Mouse (Mus musculus) adrenal gland, postnatal 10 days (tissue): Measurements from ENCODE around the gene Slc38a11. TPM values are rescaled to one million over a fixed set of nuclear protein-coding genes. Genes with fewer than 3 reads are reported as not detected.

Source experiments
- DNase-seq: peaks from one replicate; pipeline ENCODE4 v3.0.0; 2021; ENCODE audit warnings: mixed read lengths
- microRNA-seq: library from miRNA; unstranded; fragments of <30 nt; microRNA quantifications from one replicate; pipeline ENCODE4 v1.2.0, GENCODE M21; 2021
- total RNA-seq, 2 experiments: library from RNA; stranded (reverse); gene quantifications; 2 replicates each; pipeline ENCODE4 v1.2.3; 2021

Gene Slc38a11
- total RNA-seq, 2 experiments from 2014 or later = 20.9 to 22.6 TPM

DNA sequence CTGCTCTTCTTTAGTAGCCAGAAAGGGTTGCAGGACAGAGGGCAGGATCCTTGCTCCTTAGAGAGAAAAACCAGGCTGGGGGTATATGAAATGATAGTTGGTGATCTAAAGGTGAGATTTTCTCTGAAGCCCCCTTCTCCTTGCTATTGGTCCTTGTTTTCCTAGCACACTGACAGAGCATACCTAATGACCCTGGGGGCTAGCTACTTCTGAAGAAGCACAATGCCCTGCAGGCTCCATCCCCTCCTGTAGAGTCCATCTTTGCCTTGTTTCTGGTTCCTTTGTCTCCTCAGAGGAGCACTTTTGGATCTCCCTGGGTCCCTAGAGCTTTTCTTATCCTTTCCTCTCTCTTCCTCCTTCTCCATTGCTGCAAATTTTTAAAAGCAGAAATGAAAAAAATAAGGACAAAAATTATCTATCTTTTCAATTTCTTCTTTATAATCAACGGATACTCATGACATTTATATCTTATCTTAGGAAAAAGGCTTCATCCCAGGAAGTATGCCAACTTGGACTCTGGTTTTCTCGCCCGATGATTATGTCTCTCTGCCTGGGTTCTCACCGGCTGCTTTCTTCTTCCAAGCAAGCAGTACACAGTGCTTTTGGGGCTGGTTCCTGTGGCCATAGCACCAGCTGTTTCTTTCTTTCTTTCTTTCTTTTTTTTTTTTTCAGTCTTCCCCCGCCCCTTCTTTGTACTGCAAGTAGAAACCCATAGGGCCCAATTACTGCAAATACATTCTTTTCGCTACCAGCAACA, 41.7 kb downstream of the Slc38a11 start:
- no peak for DNase-seq

DNA sequence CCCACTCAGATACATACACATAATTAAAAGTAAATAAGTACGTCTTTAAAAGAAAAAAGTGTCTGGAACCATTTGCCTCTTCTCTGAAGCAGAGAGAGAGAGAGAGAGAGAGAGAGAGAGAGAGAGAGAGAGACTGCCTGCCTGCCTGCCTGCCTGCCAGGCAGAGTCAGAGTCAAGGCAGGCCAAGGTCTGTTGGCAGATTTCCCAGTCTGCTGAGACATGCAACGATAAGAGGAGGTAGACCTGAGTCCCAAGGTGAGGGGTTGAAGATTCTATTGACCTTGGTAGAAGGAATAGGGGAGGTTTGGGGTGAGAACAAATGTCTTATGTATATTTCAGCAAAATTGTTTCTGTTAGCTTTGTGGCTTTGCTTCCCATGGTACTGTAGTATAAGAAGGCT, 42.9 kb downstream of the Slc38a11 start:
- DNase-seq = peak; percentile 76

DNA sequence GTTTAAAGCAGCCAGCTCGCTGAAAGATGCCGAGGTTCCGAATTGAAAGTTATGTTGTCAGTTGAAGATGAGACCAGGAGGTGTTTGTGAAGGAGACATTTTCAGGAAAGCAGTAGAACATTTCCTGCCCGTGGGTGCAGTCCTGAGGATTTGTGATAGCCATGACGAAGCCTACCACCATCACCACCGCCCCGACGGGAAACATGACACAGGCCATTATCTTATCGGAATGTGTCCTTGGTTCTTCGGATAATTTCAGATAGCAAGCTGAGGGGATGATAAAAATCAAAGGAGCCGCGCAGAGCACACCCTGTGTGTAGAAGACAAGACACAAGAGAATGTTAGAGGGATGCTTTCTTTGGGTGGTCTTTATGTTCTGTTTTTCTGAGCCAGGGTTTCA, 47.1 kb downstream of the Slc38a11 start:
- peak; percentile 29 for DNase-seq

DNA sequence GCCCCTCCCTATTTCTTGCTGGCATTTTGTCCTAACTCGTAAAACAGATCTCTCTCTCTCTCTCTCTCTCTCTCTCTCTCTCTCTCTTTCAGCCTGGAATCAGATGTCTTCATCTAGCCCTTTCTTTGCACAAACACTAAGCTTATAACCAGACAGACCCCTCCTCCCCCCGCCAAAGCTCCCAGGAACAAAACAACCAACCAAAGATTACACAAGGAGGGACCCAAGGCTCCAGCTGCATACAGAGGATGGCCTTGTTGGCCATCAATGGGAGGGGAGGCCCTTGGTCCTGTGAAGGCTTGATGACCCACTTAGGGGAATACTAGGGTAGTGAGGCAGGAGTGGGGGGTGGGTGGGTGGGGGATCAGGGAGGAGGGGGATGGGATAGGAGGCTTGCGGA, 52.6 kb downstream of the Slc38a11 start:
- no peak for DNase-seq

DNA sequence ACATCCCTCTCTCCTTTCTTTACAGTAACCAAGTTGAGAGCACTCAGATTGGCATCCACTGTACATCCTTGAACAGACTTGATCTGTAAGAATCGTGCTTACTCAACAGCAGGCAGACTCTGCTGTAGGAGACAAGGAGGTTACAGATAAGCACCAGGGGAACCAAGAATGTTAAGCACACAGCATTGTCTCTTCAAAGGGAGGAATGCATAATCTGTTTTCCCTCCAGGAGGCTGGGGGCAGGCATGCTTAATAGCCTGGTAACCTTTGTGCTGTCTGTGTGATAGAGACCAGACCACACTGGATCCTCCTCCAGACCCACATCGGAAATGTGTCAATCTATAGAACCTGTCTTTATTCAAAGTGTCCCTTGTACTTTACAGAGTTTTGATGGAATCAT, 67.3 kb downstream of the Slc38a11 start:
- DNase-seq = no peak

DNA sequence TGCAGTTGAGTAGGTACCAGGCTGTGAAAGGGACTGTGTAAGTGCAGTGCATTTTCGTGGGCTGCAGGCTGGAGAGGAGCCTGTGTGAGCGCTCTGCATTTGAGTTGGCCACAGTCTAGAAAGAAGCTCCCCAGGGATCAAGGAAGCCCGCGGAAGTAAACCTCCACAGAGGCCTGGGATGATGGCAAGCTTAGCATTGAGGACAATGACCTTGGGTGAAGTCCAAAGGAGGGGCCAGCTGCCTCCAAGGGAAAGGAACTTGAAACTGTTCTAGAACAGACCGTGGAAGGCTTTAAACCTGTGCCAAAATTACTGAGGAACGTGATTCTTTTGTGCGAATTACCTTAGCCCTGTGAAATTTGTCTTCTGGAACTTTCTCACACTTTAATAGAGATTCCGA, 69.7 kb downstream of the Slc38a11 start:
- peak; percentile 67 for DNase-seq

DNA sequence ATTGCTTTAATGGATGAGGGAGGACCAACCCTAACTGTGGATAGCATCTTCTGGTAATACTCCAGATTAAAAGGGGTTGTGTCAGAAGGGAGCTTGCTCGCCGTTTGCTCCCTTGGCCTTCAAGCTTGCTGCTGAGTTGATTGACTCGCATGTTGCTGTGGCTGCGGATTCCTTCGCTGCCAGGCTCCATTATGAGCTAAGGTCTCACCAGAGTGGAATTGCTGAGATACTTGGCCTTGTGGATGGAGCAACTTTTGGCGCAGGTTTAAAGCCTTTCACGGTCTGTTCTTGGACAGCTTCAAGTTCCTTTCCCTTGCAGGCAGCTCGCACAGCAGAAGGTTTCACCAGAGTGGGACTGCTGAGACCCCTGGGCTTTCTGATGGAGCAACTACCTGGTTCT, 70.4 kb downstream of the Slc38a11 start:
- peak; percentile 26 for DNase-seq

DNA sequence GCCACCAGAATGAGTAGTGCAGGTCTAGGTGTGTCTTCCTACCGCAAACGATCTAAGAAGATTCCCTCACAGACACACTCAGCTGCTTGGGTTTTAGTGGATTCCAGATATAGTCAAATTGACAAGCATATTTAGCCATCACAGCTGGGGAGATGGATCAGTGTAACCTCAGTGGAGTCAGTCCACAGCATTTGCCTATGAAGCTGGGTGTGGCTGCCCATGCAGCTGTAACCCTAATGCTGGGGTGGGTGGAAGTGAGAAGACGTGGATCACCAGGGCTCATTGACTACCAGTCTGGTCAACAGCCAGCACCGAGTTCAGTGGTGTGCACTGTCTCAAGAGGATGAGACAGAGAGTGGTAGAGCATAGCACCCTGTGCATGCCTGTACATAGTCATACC, 74.1 kb downstream of the Slc38a11 start:
- no peak for DNase-seq

DNA sequence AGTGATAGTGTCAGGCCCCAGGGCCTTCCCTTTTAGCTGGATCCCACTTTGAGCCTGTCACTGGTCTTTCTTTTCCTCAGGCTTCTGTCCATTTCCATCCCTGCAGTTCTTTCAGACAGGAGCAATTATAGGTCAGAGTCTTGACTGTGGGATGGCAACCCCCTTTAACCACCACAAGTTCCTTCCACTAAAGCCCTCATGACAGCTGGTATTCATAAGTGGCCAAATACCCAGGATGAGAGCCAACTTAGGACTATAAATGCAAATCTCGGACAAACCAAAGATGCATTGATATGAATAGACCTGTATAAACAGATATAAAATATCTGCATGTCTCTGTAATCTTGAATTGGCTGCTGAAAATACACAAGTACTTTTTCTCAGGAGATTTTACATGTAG, 75.1 kb downstream of the Slc38a11 start:
- DNase-seq = no peak

DNA sequence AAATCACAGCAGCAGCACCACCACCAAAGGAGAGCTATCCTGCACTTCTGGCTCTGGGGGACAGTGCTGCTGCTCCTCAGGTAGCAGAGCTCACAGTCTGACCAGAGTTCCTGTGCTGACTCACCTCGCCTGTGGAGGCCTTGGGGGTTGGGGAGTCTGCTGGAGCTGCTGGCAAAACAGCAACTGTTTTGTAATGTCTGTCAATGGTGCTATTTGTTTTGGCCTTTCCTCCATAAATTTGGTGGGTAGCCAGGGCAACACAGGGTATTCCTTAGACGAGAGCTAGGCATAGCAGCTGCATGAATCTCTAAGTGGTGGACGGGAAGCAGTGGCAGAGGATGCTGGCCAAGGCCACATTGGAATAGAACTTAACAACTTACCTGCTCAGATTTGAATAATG, 78.5 kb downstream of the Slc38a11 start:
- peak; percentile 82 for DNase-seq

DNA sequence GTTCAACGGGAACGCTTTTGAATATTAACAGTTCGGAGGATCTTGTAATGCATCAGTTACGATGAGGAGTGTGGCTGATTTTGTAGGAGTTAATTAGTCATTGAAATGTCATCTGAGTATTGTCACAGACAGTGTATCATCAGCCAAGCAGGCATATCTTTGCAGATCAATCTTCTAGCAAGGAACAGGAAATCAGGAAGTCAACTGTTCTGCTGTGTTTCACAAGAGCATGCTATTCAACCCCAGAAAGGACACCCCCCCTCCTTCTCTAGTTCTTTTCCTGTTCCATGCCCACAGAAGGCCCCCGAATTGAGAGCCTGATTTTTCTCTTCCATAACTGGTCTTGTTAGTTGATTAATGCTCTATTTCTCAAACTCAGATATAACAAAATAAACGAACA, 80.9 kb downstream of the Slc38a11 start:
- no peak for DNase-seq

DNA sequence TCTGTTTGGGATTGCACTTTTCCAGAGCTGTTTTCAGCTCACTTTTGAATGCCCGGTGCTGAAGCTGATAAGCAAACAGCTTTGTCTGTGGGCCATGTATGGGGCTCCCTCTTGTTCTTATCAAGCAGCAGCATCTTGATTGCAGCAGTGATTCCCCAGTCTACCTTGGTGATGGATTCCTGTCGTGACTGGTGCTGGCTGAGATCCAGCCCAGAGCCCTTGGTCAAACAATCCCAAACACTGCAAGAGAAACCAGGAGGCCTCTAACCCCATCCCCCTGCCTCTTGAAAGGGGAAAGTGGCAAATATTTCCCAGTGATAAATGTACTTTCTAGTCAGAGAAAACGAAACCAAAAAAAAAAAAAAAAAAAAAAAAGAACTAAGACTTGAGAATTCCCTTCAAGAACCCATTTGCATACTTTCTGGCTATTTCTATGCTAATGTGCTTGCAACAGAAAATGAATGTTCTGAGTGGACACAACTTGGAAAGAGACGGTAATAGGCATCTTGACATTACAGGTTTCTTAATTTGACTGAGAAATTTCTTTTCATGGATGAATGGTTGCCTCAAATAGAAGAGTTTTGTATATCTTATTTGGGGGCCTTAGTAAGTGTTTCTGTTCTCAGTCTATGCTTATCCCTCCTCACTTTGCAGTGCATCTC, 84.7 kb downstream of the Slc38a11 start:
- peak; percentile 42 for DNase-seq

DNA sequence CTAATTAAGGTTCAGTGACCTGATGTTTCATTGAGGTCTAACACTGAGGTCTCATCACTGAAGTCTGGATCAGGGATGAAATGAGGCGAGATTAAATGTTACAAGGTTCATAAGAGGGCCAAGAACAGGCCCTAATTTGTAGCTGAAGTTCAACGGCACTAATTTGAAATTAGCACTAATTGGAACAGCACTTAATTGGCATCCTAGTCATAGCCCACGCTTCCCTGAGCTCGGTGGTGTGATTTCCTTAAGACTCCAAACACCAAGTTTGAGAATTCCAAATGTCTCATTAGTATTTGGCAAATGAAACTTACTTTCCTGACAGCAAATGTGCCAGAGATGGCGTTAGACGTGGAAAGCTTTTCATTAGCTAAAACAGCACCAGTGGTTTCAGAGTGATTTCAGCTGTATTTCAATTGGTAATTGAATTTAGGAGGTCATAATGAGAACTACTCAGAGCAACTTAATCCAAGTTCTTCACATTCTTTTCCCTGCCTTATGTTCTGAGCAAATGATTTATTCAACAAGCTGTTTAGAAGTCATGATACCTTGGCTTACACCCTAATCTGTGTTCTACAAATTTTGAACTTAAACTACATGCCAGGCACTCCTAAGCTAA, 88.3 kb downstream of the Slc38a11 start:
- DNase-seq = no peak

DNA sequence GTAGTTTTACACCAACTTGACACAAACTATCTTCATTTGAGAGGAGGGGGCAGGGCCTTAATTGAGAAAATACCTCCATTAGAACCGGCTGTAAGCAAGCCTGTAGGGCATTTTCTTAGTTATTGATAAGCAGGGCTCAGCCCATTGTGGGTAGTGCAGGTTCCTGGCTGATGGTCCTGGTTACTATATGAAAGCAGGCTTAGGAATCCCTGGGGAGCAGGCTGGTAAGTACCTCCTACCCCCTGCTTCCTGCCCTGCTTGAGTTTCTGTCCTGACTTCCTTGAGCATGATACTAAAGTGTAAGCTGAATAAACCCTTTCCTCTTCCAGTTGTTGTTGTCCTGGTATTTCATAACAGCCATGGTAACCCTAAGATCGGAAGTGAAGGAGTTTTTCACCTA, 89.9 kb downstream of the Slc38a11 start:
- no peak for DNase-seq

DNA sequence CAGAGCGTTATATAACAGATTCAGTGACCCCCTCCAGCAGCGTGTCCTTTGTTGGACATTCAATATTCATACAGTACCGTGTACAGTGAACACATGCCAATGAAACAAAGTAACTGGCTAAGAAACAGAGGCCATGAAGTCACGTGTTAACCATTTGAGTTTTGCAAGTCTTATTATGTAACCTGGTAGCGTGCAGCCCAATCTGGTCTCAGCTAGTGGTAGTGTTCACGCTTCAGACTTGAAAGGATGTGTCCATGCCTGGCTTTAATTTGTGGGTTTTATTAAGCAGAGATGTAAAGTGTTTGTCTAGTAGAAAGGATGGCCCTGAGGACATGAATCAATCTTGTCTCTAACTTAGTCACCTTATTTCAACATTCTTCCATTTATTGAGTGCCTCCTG, 95.1 kb downstream of the Slc38a11 start:
- DNase-seq = peak; percentile 22

DNA sequence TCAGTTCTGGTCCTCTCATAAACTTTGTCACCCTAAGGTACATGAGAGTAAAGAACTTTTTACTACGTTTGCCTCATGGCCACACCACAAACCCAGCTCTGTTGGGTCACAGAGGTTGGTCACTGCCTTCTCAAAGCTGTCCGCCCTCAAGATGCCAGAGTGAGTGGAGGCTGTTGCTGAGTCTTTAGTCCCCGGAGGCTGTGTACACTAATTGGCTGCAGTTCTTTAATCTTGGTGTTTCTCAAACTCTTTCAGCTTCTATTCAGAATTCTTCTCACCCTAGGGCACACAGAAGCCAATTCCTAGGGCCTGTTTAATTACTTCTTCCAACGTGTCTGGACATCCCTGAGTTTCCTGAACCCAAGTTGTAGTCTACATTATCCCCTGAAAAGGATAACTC, 96.0 kb downstream of the Slc38a11 start:
- no peak for DNase-seq

DNA sequence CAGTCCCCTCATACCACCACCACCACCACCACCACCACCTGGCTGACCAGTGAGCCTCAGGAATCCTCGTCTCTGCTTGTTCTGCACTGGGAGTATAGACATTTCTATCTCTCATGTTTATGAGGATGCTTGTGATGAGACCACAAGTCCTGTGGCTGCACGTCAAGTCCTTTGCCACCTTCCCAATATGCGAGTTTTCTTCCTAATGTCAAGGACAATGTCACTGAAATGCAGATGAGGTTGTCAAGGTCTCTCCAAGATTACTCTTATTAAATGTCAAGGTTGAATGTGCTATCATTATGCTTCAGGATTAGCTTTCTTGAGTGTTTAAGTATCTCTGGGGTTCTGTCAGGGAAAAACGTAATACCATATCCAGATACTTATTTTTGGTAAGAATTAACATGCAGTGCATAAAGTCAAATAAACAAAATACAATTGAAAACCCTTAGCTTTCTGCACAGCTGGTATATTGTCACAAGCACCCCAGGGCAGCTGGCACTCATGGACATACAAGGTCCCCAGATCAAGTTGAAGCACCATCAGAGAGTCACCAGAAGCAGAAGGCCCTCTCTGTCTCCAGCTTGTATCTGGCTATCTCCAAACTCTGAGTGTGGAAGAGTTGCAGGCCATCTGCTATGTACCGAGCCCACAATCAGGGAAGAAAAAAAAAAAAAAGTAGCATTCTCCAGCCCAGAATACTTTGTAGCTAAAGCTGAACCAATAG, 97.1 kb downstream of the Slc38a11 start:
- DNase-seq = peak; percentile 25

Small RNA genes within 50 kb of the gene (microRNA-seq; reads per million reads assigned to microRNA genes)
- gene Mir6337 = not detected

Other genes with a start within 250 kb of the Slc38a11 start
- 100 to 1,000 TPM; 106 to 124 TPM for gene Cobll1, start 124.6 kb downstream of the Slc38a11 start, total RNA-seq
- 1 to 10 TPM; 5.2 to 7.2 TPM for gene Scn3a, start 203.6 kb upstream of the Slc38a11 start, total RNA-seq